Mouse (Mus musculus) embryonic facial prominence, embryonic 13.5 days (tissue): ENCODE results near the gene Hist1h4m. TPM values are rescaled to one million over a fixed set of nuclear protein-coding genes. Genes with fewer than 3 reads are reported as not detected.
"Not testable (repeated sequence)": the region's sequence is repeated elsewhere in the genome, so short reads cannot be mapped to it uniquely, and the experiment has no call there.

Source experiments
- ATAC-seq: fragments of 200-750 bp; cut with Nextera tagmentation; 2 replicates; pipeline ENCODE4 v1.8.0; 2017; ENCODE audit warnings: low read depth; ENCODE audit not compliant: insufficient number of reproducible peaks, insufficient read depth, low FRiP score, low TSS enrichment
- H3K27ac ChIP-seq: fragments of 300-500 bp; sonication (generic); 2 replicates; pipeline ENCODE4 v1.5.1; 2015; ENCODE audit warnings: moderate library complexity, mild to moderate bottlenecking, inconsistent platforms
- H3K27me3 ChIP-seq: fragments of 300-500 bp; sonication (generic); 2 replicates; pipeline ENCODE4 v1.6.1; 2015; ENCODE audit warnings: mild to moderate bottlenecking, inconsistent platforms
- H3K36me3 ChIP-seq: fragments of 300-500 bp; sonication (generic); 2 replicates; pipeline ENCODE4 v1.6.1; 2015; ENCODE audit warnings: mild to moderate bottlenecking, inconsistent platforms
- H3K4me1 ChIP-seq: fragments of 300-500 bp; sonication (generic); 2 replicates; pipeline ENCODE4 v1.6.1; 2015; ENCODE audit warnings: inconsistent platforms
- H3K4me2 ChIP-seq: fragments of 300-500 bp; sonication (generic); 2 replicates; pipeline ENCODE4 v1.6.1; 2015; ENCODE audit warnings: moderate library complexity, mild to moderate bottlenecking, inconsistent platforms
- H3K4me3 ChIP-seq: fragments of 300-500 bp; sonication (generic); 2 replicates; pipeline ENCODE4 v1.5.1; 2015; ENCODE audit warnings: mild to moderate bottlenecking, inconsistent platforms
- H3K9ac ChIP-seq: fragments of 300-500 bp; sonication (generic); 2 replicates; pipeline ENCODE4 v1.6.1; 2015; ENCODE audit warnings: mild to moderate bottlenecking, inconsistent platforms
- H3K9me3 ChIP-seq: fragments of 300-500 bp; sonication (generic); 2 replicates; pipeline ENCODE4 v1.6.1; 2016; ENCODE audit warnings: inconsistent platforms
- WGBS: fragments of 180-500 bp; shearing (Covaris S2); methylation state at CpG from one replicate; pipeline ENCODE4 v1.1.7; 2015; ENCODE audit warnings: mixed read lengths; 5-methylcytosine and 5-hydroxymethylcytosine counted together
- polyA plus RNA-seq: library from polyadenylated mRNA; unstranded; fragments of >200 nt; fragmentation: Nextera tagmentation; extraction: Ambion mirVana; gene quantifications from 2 replicates; pipeline ENCODE4 v1.2.1, GENCODE M21; 2015

The Hist1h4m gene
- not detected in 2 replicates for polyA plus RNA-seq

DNA sequence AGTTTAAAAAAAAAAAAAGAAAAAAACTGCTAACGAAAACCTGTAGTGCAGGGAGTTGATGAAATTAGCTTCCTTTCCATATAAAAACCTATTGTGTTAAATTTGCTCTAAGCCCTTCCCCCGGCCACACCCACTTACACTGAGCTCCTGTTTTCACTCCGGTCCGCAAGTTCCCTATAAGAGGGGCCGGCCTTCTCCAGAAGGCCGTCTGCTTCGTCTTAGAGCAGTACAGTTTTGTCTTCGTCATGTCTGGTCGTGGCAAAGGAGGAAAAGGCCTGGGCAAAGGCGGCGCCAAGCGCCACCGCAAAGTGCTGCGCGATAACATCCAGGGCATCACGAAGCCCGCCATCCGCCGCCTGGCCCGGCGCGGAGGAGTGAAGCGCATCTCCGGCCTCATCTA lies at the start of gene Hist1h4m:
Hist1h4m (plus strand) TSS at position 208 of the 400 bp plus-strand sequence.
- not testable (repeated sequence) for H3K9ac ChIP-seq, H3K27me3 ChIP-seq, H3K36me3 ChIP-seq, H3K9me3 ChIP-seq, H3K4me1 ChIP-seq
- H3K4me3 ChIP-seq, result peak within 1 kb of the TSS; percentile 26
- ATAC-seq, result peak; percentile 64; the same call in 1 of the 2 replicates
- WGBS, result no CpG with 5 or more reads among the region's 24 CpGs
- H3K4me2 ChIP-seq, result peak within 1 kb of the TSS; percentile 48
- peak within 1 kb of the TSS; percentile 51; the same call in 1 of the 2 replicates for H3K27ac ChIP-seq

DNA sequence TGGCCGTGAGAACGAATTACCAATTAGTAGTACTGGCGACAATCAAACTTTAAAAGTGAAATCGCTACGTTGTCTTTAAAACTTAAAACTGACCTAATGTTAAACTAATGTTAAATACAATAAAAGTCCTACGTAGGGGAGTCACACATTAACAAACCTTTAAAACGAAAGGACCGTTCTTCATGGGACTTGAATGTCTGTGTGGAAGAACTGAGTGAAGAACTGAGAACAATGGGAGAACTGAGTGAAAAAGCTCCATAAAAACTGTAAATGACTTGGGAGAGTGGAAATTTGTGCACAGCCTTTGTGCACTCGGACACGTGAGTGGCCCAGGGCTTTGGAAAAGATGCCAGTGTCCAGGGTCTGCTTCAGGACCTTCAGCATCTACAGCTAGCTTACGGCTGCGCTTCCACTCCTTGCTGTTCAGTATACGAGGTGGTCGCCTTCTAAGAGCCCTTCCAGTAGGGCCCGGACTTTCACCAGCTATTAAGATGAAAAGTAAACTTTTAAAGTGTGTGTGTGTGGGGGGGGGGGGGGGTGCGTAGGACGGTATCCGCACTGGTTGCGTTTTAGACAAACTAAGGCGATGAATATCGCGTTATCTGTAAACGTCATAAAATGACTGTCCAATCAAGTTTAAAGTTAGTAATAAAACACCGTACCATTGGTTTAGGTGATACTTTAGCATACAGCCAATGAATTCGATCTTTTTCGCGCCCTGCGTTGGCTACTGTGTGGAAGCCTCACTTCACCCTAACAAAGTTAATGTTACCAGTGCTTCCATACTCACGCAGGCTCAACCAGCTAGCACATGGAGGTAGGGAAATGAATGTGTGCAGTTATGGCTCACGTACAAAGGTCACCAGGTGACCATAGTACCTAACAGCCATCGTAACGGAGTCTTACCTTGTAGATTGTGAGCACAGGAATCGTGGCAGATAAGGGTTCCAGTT lies 32.5 kb upstream of the Hist1h4m start:
- Histone ChIP-seq H3K4me3 (peak overlapping the region; percentile 68), H3K9me3 (no peaks in the 10 kb centered on the region), H3K27me3 (no peaks in the 10 kb centered on the region), H3K4me1 (peaks cover 32% of the 10 kb centered on the region), H3K36me3 (no peaks in the 10 kb centered on the region), H3K9ac (peak overlapping the region; percentile 91), H3K27ac (peak overlapping the region; percentile 97), H3K4me2 (peak overlapping the region; percentile 96)
- WGBS, result 4% methylated on average over 33 of the region's 33 CpGs
- peak; percentile 87 for ATAC-seq

DNA sequence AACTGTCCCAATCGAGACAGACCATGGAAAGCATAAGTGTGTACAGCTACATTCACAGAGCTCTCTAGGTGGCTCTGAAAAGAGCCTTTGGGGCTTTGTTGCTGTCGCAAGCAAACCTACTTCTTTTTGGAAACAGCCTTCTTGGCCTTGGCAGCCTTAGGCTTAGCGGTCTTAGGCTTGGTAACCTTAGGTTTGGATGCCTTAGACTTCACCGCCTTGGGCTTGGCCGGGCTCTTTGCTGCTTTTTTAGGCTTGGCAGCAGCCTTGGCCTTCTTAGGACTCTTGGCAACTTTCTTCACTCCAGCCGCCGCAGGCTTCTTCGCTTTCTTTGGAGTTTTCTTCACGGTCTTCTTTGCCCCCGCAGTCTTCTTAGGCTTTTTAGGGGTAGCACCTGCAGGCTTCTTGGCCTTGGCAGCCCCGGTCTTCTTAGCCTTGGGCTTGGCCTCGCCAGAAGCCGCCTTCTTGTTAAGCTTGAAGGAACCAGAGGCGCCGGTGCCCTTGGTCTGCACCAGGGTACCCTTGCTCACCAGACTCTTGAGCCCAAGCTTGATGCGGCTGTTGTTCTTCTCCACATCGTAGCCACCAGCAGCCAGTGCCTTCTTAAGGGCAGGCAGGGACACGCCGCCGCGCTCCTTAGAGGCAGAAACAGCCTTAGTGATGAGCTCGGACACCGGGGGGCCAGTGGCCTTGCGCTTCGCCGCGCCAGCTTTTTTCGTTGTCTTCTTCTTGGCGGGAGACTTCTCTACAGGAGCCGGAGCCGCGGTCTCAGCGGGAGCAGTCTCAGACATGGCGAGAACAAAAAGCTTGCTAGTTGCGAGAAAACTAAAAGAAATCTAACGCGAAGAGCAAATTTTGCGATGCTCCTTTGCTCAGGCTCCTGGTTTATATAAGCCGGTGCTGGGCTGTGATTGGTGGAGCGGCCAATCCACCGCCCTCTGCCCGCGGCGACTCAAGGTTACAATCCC lies 31.5 kb upstream of the Hist1h4m start, which contains the start of gene Hist1h1b:
Hist1h1b (minus strand) TSS at position 859 of the 965 bp plus-strand sequence.
- Histone ChIP-seq H3K27ac (peak within 1 kb of the TSS; percentile 97), H3K36me3 (no peaks in the 10 kb centered on the region), H3K4me3 (peak within 1 kb of the TSS; percentile 68), H3K4me1 (peaks cover 36% of the 10 kb centered on the region), H3K9me3 (no peaks in the 10 kb centered on the region), H3K9ac (peak within 1 kb of the TSS; percentile 91), H3K27me3 (no peaks in the 10 kb centered on the region), H3K4me2 (peak within 1 kb of the TSS; percentile 96)
- under 1% methylated on average over 44 of the region's 44 CpGs for WGBS
- ATAC-seq, result peak; percentile 57; the same call in 1 of the 2 replicates

DNA sequence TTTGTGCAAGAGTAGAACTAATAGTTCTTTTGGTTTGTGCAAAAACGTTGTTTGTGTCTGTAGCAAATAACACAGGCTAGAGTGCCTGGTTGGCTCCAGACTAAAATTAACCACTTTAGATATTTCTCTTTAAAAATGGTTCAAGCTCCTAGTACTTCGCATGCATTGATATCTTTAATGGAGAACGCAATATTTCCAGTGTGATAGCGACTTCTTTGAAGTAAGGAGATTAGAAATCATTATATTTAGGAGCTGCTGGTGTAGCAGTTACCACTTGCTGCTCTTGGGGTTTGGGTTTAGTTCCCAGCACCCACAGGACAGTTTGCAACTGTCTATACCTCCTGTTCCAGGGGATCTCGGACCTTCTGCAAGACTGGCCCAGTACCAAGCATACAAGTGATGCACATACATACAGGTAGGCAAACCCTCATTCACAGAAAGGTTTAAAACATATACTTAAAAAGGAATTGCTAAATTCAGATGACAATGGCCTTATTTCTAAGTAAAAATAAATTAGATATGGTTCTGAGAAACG lies 30.5 kb upstream of the Hist1h4m start:
- 37% methylated on average over 6 of the region's 6 CpGs for WGBS
- no peaks in the 10 kb centered on the region for H3K36me3 ChIP-seq
- H3K9ac ChIP-seq, result 0 out of 2 replicates have a peak overlapping the region, but pooled peaks have one; percentile 16
- H3K4me1 ChIP-seq, result peaks cover 42% of the 10 kb centered on the region
- no peak for ATAC-seq
- H3K9me3 ChIP-seq, result no peaks in the 10 kb centered on the region
- H3K4me3 ChIP-seq, result peak overlapping the region; percentile 68
- H3K27me3 ChIP-seq, result no peaks in the 10 kb centered on the region
- H3K4me2 ChIP-seq, result peak overlapping the region; percentile 96
- peak overlapping the region; percentile 97 for H3K27ac ChIP-seq

DNA sequence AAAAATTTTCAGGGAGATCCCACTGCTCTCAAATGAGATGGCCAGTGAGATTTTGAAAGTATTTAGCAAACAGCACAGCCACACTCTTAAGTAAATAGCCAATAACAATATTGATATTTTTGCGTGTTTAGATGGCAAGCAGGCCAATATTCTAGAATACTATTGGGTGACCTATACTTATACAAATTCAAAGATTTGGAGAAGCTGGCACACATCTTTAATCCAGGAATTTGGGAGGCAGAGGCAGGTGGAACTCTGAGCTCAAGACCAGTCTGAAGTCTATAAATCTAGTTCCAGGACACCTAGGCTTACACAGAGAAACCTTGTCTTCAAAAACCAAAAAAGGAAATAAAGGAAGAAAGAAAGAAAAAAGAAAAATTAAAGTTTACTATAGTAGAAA lies 29.9 kb upstream of the Hist1h4m start:
- Histone ChIP-seq H3K4me3 (no peak overlapping the region), H3K27ac (peak overlapping the region; percentile 95; the same call in 1 of the 2 replicates)
- 80% methylated on average over 1 of the region's 1 CpGs for WGBS

DNA sequence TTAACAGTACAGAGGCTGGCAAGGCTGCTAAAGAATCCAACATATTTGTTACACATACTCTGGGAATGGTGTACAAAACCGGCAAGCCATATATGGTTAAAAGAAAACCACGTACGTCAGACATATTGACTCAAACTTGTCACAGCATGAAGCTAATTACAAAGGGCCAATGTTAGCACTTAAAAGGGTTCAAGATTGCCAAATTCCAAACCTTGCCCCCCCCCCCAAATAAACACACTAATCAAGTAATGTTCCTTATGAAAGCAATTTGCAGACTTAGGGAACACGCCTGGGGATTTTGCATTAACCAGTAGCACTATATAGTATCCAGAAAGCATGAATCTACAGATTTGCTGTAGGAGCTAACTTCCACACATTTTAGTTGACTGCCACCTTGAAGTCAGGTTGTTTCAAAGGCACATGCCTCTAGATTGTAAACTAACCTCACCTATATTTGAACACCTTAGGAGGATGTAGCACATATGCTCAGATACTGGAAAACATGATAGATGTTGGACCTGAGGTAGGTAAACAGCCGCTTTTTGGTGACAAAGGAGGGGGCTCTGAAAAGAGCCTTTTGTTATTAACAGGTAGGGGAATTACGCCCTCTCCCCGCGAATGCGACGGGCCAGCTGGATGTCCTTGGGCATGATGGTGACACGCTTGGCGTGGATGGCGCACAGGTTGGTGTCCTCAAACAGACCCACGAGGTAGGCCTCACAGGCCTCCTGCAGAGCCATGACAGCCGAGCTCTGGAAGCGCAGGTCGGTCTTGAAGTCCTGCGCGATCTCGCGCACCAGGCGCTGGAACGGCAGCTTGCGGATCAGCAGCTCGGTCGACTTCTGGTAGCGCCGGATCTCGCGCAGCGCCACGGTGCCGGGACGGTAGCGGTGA lies 28.9 kb upstream of the Hist1h4m start:
- under 1% methylated on average over 14 of the region's 35 CpGs for WGBS
- Histone ChIP-seq H3K4me1 (peaks cover 44% of the 10 kb centered on the region), H3K9ac (peak overlapping the region; percentile 78), H3K4me2 (peak overlapping the region; percentile 73), H3K27ac (peak overlapping the region; percentile 95), H3K4me3 (peak overlapping the region; percentile 48)
- not testable (repeated sequence) for H3K36me3 ChIP-seq, ATAC-seq, H3K9me3 ChIP-seq, H3K27me3 ChIP-seq

More for the DNA sequence above, 29.9 kb upstream of the Hist1h4m start:
- no peak overlapping the region for H3K9ac ChIP-seq
- H3K4me2 ChIP-seq, result no peak overlapping the region
- H3K4me1 ChIP-seq, result peaks cover 44% of the 10 kb centered on the region
- H3K36me3 ChIP-seq, result no peaks in the 10 kb centered on the region
- no peak for ATAC-seq
- no peaks in the 10 kb centered on the region for H3K9me3 ChIP-seq
- H3K27me3 ChIP-seq, result no peaks in the 10 kb centered on the region

DNA sequence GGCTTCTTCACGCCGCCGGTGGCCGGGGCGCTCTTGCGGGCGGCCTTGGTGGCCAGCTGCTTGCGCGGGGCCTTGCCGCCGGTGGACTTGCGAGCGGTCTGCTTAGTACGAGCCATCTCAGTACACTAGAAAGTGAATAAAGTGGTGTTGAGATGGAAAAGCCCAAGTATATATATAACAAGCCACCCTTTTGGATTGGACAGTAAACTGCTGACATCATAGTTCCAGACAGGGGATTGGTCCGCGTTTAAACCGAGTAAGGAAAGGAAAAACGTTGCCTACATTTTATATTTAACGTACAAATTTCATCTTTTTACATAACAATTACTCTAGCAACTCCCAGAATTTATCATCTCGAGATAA lies 28.3 kb upstream of the Hist1h4m start, which contains the start of gene Hist1h3i:
Hist1h3i (minus strand) TSS at position 116 of the 363 bp plus-strand sequence.
- no peaks in the 10 kb centered on the region for H3K27me3 ChIP-seq
- H3K9me3 ChIP-seq, result no peaks in the 10 kb centered on the region
- under 1% methylated on average over 15 of the region's 20 CpGs for WGBS
- peak; percentile 77 for ATAC-seq
- peak within 1 kb of the TSS; percentile 73 for H3K4me2 ChIP-seq
- H3K27ac ChIP-seq, result peak within 1 kb of the TSS; percentile 95
- no peaks in the 10 kb centered on the region for H3K36me3 ChIP-seq
- peaks cover 44% of the 10 kb centered on the region for H3K4me1 ChIP-seq
- peak within 1 kb of the TSS; percentile 78 for H3K9ac ChIP-seq
- peak within 1 kb of the TSS; percentile 48 for H3K4me3 ChIP-seq

DNA sequence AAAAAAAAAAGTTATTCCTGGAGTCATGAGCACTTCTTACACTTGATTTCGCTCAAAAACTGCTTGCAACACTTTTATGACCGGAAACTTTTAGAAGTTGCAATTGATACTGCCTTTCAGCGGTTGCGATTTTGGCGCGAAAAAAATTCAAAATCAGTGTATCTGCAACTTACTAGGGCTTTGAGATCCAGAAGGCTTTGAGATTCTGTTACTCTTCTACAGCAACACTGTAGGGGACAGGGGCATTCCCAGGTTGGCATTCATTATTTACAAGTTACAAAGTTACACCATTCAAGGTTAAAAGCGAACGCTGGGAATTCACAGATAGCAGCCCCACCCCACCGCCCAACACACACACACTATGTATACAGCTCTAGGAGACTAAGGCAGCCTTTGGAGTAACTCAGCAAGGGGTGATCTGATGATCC lies 27.8 kb upstream of the Hist1h4m start:
- Histone ChIP-seq H3K4me1 (peaks cover 47% of the 10 kb centered on the region), H3K9me3 (no peaks in the 10 kb centered on the region), H3K27me3 (no peaks in the 10 kb centered on the region), H3K9ac (peak overlapping the region; percentile 68), H3K4me2 (peak overlapping the region; percentile 73), H3K36me3 (no peaks in the 10 kb centered on the region), H3K4me3 (peak overlapping the region; percentile 48), H3K27ac (peak overlapping the region; percentile 95)
- 1% methylated on average over 9 of the region's 9 CpGs for WGBS
- no peak for ATAC-seq

DNA sequence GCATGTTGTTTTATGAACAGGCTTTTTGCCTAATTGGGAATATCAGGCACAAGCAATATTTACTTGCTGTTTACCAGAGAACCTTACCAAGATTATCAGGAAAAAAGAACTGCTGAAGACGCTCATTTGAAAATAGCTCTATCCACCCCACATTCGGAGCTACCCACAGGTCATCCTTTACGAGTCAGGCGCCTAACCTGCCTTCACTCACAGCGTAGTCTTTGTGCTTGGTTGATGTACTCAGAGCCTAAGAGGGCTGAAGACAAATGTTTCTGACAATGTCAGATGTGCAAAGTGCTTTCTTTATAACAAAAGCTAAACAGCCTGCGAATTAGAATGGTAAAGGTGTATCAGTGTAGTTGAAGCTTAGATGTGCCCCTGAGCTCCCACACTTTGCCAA lies 27.2 kb upstream of the Hist1h4m start:
- peak overlapping the region; percentile 95 for H3K27ac ChIP-seq
- ATAC-seq, result no peak
- H3K9ac ChIP-seq, result peak overlapping the region; percentile 68
- 35% methylated on average over 6 of the region's 6 CpGs for WGBS
- no peaks in the 10 kb centered on the region for H3K27me3 ChIP-seq
- peak overlapping the region; percentile 73 for H3K4me2 ChIP-seq
- H3K4me1 ChIP-seq, result peaks cover 47% of the 10 kb centered on the region
- peak overlapping the region; percentile 48 for H3K4me3 ChIP-seq
- H3K9me3 ChIP-seq, result no peaks in the 10 kb centered on the region
- H3K36me3 ChIP-seq, result no peaks in the 10 kb centered on the region

DNA sequence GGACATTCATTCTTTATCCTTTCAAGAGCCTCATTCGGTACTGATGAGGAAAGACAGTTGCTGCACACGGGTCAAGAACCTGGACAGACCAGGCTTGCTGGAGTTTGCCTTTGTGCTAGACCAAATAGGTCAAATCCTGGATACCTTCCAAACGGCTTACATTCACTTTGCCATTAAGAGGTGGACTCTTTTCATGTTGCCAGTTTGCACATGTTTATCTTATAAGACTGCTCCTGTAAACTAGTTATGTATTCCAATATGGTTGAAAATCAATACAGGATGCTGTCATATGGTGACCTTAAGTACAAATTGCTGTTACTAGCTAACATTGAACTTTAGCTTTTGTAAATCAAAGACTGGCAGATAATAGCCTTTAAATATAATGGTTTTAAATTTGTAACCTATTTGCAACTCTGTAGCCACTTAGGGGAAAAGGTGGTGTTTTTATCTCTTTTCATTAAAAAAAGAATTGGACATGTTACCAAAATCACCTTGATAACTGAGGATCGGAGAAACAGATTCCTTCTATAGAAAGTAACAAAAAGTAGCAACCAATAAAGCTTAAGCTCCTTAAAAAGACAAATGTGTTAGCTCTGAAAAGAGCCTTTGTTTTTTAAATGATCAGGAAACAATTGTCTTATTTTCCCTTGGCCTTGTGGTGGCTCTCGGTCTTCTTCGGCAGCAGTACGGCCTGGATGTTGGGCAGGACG lies 25.2 kb upstream of the Hist1h4m start:
- Histone ChIP-seq H3K36me3 (no peaks in the 10 kb centered on the region), H3K9me3 (no peaks in the 10 kb centered on the region), H3K4me2 (peak overlapping the region; percentile 62), H3K27me3 (no peaks in the 10 kb centered on the region), H3K9ac (peak overlapping the region; percentile 73), H3K27ac (peak overlapping the region; percentile 95), H3K4me1 (peaks cover 38% of the 10 kb centered on the region), H3K4me3 (peak overlapping the region; percentile 42)
- no peak for ATAC-seq
- WGBS, result 5% methylated on average over 8 of the region's 8 CpGs
